Mouse (Mus musculus) erythroblast, embryonic 14.5 days (primary cell): ENCODE results near the gene Zfp46.

Experiments used
- GATA1 ChIP-seq: IDR thresholded peaks from 2 replicates; pipeline ENCODE4 v1.6.1; 2012; ENCODE audit warnings: low read length, inconsistent platforms, mixed read lengths
- TAL1 ChIP-seq: IDR thresholded peaks from 3 replicates; pipeline ENCODE4 v1.6.1; 2012; ENCODE audit warnings: low read length, inconsistent platforms, mixed read lengths

DNA sequence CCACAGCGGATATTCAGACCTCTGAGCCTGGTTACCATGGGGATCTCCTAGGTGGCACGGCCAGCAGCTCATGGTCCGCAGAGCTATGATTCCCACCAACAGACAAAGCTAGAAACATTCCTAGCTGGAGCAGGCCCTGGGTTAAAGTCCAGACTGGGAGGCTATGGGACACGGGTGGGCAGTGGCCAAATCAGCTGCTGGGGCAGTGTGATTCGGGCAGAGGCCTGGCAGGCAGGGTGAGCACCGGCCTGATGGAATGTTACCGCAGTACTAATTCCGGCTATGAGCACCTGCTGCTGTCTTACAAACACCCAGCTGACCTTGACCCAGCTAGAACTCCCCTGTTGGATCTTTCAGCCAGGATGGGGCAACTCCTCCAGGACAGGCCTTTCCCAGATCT lies 13.8 kb upstream of the Zfp46 start:
- TF ChIP-seq TAL1 = no peak
- TF ChIP-seq GATA1 = no peak
